Mouse (Mus musculus) spleen, postnatal 14 days (tissue): ENCODE measurements around the gene Slc13a5.

Experiments used
- DNase-seq, 2 experiments: peaks; one replicate each; pipeline ENCODE4 v3.0.0; 2021 to 2022; ENCODE audit warnings: low spot score in 2 of 2

Gene Slc13a5

GRCm38 (mm10) chr11:72266960-72267560, at the start of gene Slc13a5:
Gene Slc13a5 (minus strand): TSS chr11:72267222.
- no peak for DNase-seq

- no peak for DNase-seq
These were observed 47.3 kb upstream of the Slc13a5 start, which contains the start of gene Fbxo39 for GRCm38 (mm10) chr11:72314151-72314895. Gene Fbxo39 (plus strand): TSS chr11:72314444.

GRCm38 (mm10) chr11:72311355-72312001, 44.5 kb upstream of the Slc13a5 start:
- no peak for DNase-seq

- DNase-seq, result no peak
These were observed 43.5 kb upstream of the Slc13a5 start for GRCm38 (mm10) chr11:72310491-72310890.

GRCm38 (mm10) chr11:72308982-72309381, 42.0 kb upstream of the Slc13a5 start:
- no peak for DNase-seq

- DNase-seq, result no peak
These were observed 40.4 kb upstream of the Slc13a5 start for GRCm38 (mm10) chr11:72307461-72307860.

- DNase-seq, result no peak
These were observed 35.2 kb upstream of the Slc13a5 start for GRCm38 (mm10) chr11:72302230-72302629.

- peak in 1 of 2 experiments; percentile 27 for DNase-seq
These were observed 34.3 kb upstream of the Slc13a5 start, which contains the start of gene Xaf1 for GRCm38 (mm10) chr11:72301334-72301733. Gene Xaf1 (plus strand): TSS chr11:72301629.

GRCm38 (mm10) chr11:72293116-72293515, 26.1 kb upstream of the Slc13a5 start:
- no peak for DNase-seq

- DNase-seq, result no peak
These were observed 20.5 kb upstream of the Slc13a5 start for GRCm38 (mm10) chr11:72287543-72287942.

GRCm38 (mm10) chr11:72287126-72287525, 20.1 kb upstream of the Slc13a5 start:
- no peak for DNase-seq

- no peak for DNase-seq
These were observed 19.6 kb upstream of the Slc13a5 start for GRCm38 (mm10) chr11:72286651-72287050.

GRCm38 (mm10) chr11:72285971-72286480, 19.0 kb upstream of the Slc13a5 start:
- no peak for DNase-seq

GRCm38 (mm10) chr11:72284532-72285182, 17.6 kb upstream of the Slc13a5 start:
- no peak for DNase-seq

- no peak for DNase-seq
These were observed 16.6 kb upstream of the Slc13a5 start for GRCm38 (mm10) chr11:72283486-72284224.

- DNase-seq, result no peak
These were observed 14.9 kb upstream of the Slc13a5 start for GRCm38 (mm10) chr11:72281852-72282400.

- DNase-seq, result no peak
These were observed 14.3 kb upstream of the Slc13a5 start for GRCm38 (mm10) chr11:72281143-72281851.

- DNase-seq, result no peak
These were observed 6.3 kb upstream of the Slc13a5 start for GRCm38 (mm10) chr11:72273341-72273740.

GRCm38 (mm10) chr11:72271761-72272160, 4.7 kb upstream of the Slc13a5 start:
- DNase-seq, result no peak
